Mouse (Mus musculus): Measurements from ENCODE around the gene Vav2. TPM values are rescaled to one million over a fixed set of nuclear protein-coding genes. Genes with fewer than 3 reads are reported as not detected.

Vav2 gene
- polyA plus RNA-seq, 1 experiment from 2014 or later: 15.0 TPM

- peaks cover 26% of the 10 kb centered on the region for H3K4me1 ChIP-seq (ENCODE audit: control insufficient read depth, insufficient read depth, low read length)
These were observed 42.6 kb upstream of the Vav2 start for GRCm38 (mm10) chr2:27469292-27469990.

DNA sequence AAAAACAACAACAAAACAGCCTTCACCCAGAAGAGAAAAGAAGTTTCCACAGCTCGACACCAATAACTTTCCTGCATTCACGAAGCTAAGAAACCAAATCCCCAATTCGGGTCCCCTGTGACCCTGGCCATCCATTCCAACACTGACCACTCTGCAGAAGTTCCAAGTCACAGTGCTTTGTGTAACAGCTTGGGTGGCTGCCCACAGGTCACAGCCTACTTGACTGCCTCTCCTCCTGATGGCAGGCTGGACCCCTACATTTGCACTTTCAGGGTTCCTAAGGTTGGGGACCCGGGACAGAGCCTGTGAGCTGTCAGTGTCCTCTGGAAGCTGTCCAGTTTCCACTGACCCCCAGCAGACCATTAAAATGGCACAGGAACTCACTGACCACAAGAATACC lies 36.1 kb upstream of the Vav2 start:
- Histone ChIP-seq H3K27me3 (ENCODE audit: control insufficient read depth, insufficient read depth, low read length) (no peaks in the 10 kb centered on the region), H3K4me1 (ENCODE audit: control insufficient read depth, insufficient read depth, low read length) (no peaks in the 10 kb centered on the region), H3K36me3 (ENCODE audit: control insufficient read depth, insufficient read depth, low read length) (peaks cover 44% of the 10 kb centered on the region), H3K27ac (ENCODE audit: low read depth, low read length) (no peak overlapping the region), H3K9ac (ENCODE audit: low read length) (no peak overlapping the region), H3K4me2 (no peak overlapping the region), H3K9me3 (ENCODE audit: control insufficient read depth, low read length) (no peaks in the 10 kb centered on the region), H3K4me3 (ENCODE audit: low read depth, low read length) (no peak overlapping the region)
- WGBS: 93% methylated on average over 4 of the region's 4 CpGs
- ATAC-seq (ENCODE audit: low FRiP score) (no peak), DNase-seq (ENCODE audit: low spot score, missing footprints) (peak; percentile 28)

More at GRCm38 (mm10) chr2:27469292-27469990, 42.6 kb upstream of the Vav2 start:
- ATAC-seq (ENCODE audit: low FRiP score) (no peak), DNase-seq (ENCODE audit: low spot score, missing footprints) (no peak)
- 76% methylated on average over 4 of the region's 4 CpGs for WGBS
- Histone ChIP-seq H3K27me3 (ENCODE audit: control insufficient read depth, insufficient read depth, low read length) (no peaks in the 10 kb centered on the region), H3K4me2 (no peak overlapping the region), H3K36me3 (ENCODE audit: control insufficient read depth, insufficient read depth, low read length) (0 out of 2 replicates have a peak, but pooled peaks cover 2% of the 10 kb centered on the region), H3K9me3 (ENCODE audit: control insufficient read depth, low read length) (no peaks in the 10 kb centered on the region), H3K9ac (ENCODE audit: low read length) (no peak overlapping the region), H3K4me3 (ENCODE audit: low read depth, low read length) (no peak overlapping the region), H3K27ac (ENCODE audit: low read depth, low read length) (no peak overlapping the region)

DNA sequence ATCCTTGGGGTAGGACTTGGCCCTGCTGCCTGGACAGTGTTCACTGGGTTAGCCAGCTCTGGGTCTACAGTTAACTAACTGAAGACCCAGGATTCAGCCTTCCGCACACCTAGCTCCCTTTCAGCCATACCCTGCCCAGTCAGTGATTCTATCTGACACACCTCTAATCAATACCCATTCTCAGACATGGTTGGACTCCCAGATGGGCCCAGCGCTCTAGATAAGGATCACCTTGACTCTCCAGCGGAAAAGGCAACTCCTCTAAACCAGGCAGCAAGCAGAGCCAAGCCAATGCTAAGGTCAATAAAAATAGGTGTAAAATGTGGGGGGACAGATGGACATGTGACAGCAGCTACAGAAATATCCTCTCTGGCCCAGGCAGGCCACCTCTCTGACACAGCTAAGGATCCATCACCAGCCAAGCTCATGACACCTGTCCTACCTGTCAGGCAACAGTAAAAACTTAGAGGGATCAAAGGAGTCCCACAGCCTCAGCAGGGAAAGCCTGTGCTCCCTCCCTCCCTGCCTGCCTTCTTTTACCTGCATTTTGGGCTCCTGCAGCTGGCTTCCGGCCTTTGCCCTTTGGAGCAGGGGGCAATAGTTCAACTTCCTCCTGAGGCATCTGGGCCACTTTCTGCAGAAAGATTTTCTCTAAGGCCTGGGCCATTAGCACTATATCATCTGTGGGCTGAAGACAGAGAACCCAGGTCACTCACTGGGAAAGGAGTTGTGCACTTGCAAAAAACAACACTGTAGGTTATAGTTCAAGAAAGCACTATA lies 35.2 kb upstream of the Vav2 start:
- Histone ChIP-seq H3K4me2 (no peak overlapping the region), H3K9me3 (ENCODE audit: control insufficient read depth, low read length) (no peaks in the 10 kb centered on the region), H3K4me1 (ENCODE audit: control insufficient read depth, insufficient read depth, low read length) (no peaks in the 10 kb centered on the region), H3K9ac (ENCODE audit: low read length) (no peak overlapping the region), H3K4me3 (ENCODE audit: low read depth, low read length) (no peak overlapping the region), H3K27me3 (ENCODE audit: control insufficient read depth, insufficient read depth, low read length) (no peaks in the 10 kb centered on the region), H3K36me3 (ENCODE audit: control insufficient read depth, insufficient read depth, low read length) (peaks cover 51% of the 10 kb centered on the region), H3K27ac (ENCODE audit: low read depth, low read length) (no peak overlapping the region)
- 96% methylated on average over 4 of the region's 4 CpGs for WGBS
- DNase-seq (ENCODE audit: low spot score, missing footprints): no peak
- ATAC-seq (ENCODE audit: low FRiP score): no peak

GRCm38 (mm10) chr2:27460651-27461050 lies 33.8 kb upstream of the Vav2 start:
- DNase-seq (ENCODE audit: low spot score, missing footprints): no peak
- Histone ChIP-seq H3K4me2 (no peak overlapping the region), H3K27me3 (ENCODE audit: control insufficient read depth, insufficient read depth, low read length) (no peaks in the 10 kb centered on the region), H3K4me3 (ENCODE audit: low read depth, low read length) (no peak overlapping the region), H3K4me1 (ENCODE audit: control insufficient read depth, insufficient read depth, low read length) (no peaks in the 10 kb centered on the region), H3K9me3 (ENCODE audit: control insufficient read depth, low read length) (no peaks in the 10 kb centered on the region), H3K27ac (ENCODE audit: low read depth, low read length) (no peak overlapping the region), H3K36me3 (ENCODE audit: control insufficient read depth, insufficient read depth, low read length) (peaks cover 59% of the 10 kb centered on the region), H3K9ac (ENCODE audit: low read length) (no peak overlapping the region)
- ATAC-seq (ENCODE audit: low FRiP score): no peak
- 74% methylated on average over 9 of the region's 9 CpGs for WGBS

DNA sequence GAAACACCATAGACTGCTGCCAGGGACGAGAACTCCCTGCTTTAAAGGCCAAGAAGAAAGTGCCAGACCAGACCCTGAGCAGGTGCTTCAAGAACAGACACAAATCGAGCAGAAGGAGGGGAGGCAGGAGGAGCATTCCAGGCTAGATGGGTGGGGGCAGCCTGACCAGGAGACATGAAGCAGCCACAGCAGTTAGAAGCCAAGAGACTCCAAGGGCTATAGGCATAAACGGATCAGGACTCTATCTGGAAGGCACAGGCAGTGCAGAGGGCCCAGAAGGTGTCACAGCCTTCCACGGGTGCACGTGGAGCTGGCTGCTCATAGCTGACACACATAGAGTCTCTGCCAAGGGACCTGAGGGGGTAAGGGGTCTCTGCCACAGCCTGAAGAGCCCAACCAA lies 33.3 kb upstream of the Vav2 start:
- H3K4me3 ChIP-seq (ENCODE audit: low read depth, low read length): no peak overlapping the region
- no peak overlapping the region for H3K27ac ChIP-seq (ENCODE audit: low read depth, low read length)
- no peak overlapping the region for H3K4me2 ChIP-seq
- H3K4me1 ChIP-seq (ENCODE audit: control insufficient read depth, insufficient read depth, low read length): no peaks in the 10 kb centered on the region
- DNase-seq (ENCODE audit: low spot score, missing footprints): peak; percentile 66
- H3K9me3 ChIP-seq (ENCODE audit: control insufficient read depth, low read length): no peaks in the 10 kb centered on the region
- ATAC-seq (ENCODE audit: low FRiP score): no peak
- no peak overlapping the region for H3K9ac ChIP-seq (ENCODE audit: low read length)
- 88% methylated on average over 5 of the region's 5 CpGs for WGBS
- H3K27me3 ChIP-seq (ENCODE audit: control insufficient read depth, insufficient read depth, low read length): no peaks in the 10 kb centered on the region
- peaks cover 64% of the 10 kb centered on the region for H3K36me3 ChIP-seq (ENCODE audit: control insufficient read depth, insufficient read depth, low read length)

DNA sequence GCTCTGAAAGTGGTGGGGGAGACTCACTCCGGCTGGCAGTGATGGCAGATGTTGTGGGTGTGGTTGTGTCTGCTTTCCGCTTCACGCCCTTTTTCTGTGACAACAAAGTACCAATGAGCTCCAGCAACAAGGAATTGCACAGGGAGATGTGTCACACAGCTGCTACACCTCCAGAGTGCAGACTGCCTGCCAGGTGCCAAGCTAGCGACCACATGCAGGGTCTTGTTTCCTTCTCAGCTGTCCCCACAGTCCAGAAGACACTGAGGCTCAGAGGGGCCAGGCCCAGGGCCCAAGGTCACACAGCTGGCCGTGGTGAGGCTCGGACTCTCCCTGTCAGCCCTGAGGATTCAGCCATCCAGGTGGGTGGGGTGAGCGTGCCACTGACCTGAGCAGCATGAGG lies 32.9 kb upstream of the Vav2 start:
- H3K27ac ChIP-seq (ENCODE audit: low read depth, low read length): no peak overlapping the region
- H3K9ac ChIP-seq (ENCODE audit: low read length): no peak overlapping the region
- H3K9me3 ChIP-seq (ENCODE audit: control insufficient read depth, low read length): no peaks in the 10 kb centered on the region
- no peak for DNase-seq (ENCODE audit: low spot score, missing footprints)
- H3K4me1 ChIP-seq (ENCODE audit: control insufficient read depth, insufficient read depth, low read length): no peaks in the 10 kb centered on the region
- peaks cover 64% of the 10 kb centered on the region for H3K36me3 ChIP-seq (ENCODE audit: control insufficient read depth, insufficient read depth, low read length)
- no peak overlapping the region for H3K4me2 ChIP-seq
- no peaks in the 10 kb centered on the region for H3K27me3 ChIP-seq (ENCODE audit: control insufficient read depth, insufficient read depth, low read length)
- H3K4me3 ChIP-seq (ENCODE audit: low read depth, low read length): no peak overlapping the region
- no peak for ATAC-seq (ENCODE audit: low FRiP score)
- 93% methylated on average over 7 of the region's 7 CpGs for WGBS

- 95% methylated on average over 14 of the region's 14 CpGs for WGBS
- H3K9ac ChIP-seq (ENCODE audit: low read length): no peak overlapping the region
- H3K4me1 ChIP-seq (ENCODE audit: control insufficient read depth, insufficient read depth, low read length): no peaks in the 10 kb centered on the region
- H3K9me3 ChIP-seq (ENCODE audit: control insufficient read depth, low read length): no peaks in the 10 kb centered on the region
- H3K4me3 ChIP-seq (ENCODE audit: low read depth, low read length): no peak overlapping the region
- H3K27me3 ChIP-seq (ENCODE audit: control insufficient read depth, insufficient read depth, low read length): no peaks in the 10 kb centered on the region
- H3K27ac ChIP-seq (ENCODE audit: low read depth, low read length): no peak overlapping the region
- DNase-seq (ENCODE audit: low spot score, missing footprints) (no peak), ATAC-seq (ENCODE audit: low FRiP score) (no peak)
- H3K36me3 ChIP-seq (ENCODE audit: control insufficient read depth, insufficient read depth, low read length): peaks cover 56% of the 10 kb centered on the region
- no peak overlapping the region for H3K4me2 ChIP-seq
These were observed 23.4 kb upstream of the Vav2 start for GRCm38 (mm10) chr2:27450226-27450625.

DNA sequence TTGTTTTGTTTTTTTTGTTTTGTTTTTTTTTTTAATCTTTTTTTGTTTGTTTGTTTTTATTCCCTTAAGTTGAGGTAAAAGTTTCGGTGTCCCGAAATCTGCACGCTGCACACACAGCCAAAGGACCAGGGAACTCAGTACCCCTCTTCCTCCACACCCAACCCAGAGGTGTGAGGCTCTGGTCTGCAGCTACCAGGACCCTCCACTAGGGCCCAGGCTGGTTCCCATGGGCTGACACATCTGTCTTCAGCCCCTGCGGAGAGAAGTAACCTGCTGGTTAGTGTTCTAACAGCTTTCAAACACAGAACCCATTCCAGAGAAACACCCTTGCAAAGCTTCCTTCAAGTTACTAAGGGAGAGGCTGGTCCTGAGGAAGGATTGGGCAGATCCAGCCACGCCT lies 20.9 kb upstream of the Vav2 start:
- ATAC-seq (ENCODE audit: low FRiP score) (no peak), DNase-seq (ENCODE audit: low spot score, missing footprints) (peak; percentile 87)
- Histone ChIP-seq H3K4me3 (ENCODE audit: low read depth, low read length) (no peak overlapping the region), H3K36me3 (ENCODE audit: control insufficient read depth, insufficient read depth, low read length) (peaks cover 40% of the 10 kb centered on the region), H3K4me2 (no peak overlapping the region), H3K27ac (ENCODE audit: low read depth, low read length) (no peak overlapping the region), H3K9ac (ENCODE audit: low read length) (no peak overlapping the region), H3K9me3 (ENCODE audit: control insufficient read depth, low read length) (no peaks in the 10 kb centered on the region), H3K27me3 (ENCODE audit: control insufficient read depth, insufficient read depth, low read length) (no peaks in the 10 kb centered on the region), H3K4me1 (ENCODE audit: control insufficient read depth, insufficient read depth, low read length) (peaks cover 5% of the 10 kb centered on the region)
- WGBS: 87% methylated on average over 5 of the region's 5 CpGs

- Histone ChIP-seq H3K36me3 (ENCODE audit: control insufficient read depth, insufficient read depth, low read length) (peaks cover 34% of the 10 kb centered on the region), H3K9me3 (ENCODE audit: control insufficient read depth, low read length) (no peaks in the 10 kb centered on the region), H3K27ac (ENCODE audit: low read depth, low read length) (no peak overlapping the region), H3K4me3 (ENCODE audit: low read depth, low read length) (no peak overlapping the region), H3K9ac (ENCODE audit: low read length) (no peak overlapping the region), H3K27me3 (ENCODE audit: control insufficient read depth, insufficient read depth, low read length) (no peaks in the 10 kb centered on the region), H3K4me1 (ENCODE audit: control insufficient read depth, insufficient read depth, low read length) (peaks cover 8% of the 10 kb centered on the region), H3K4me2 (no peak overlapping the region)
- no peak for ATAC-seq (ENCODE audit: low FRiP score)
- WGBS: 96% methylated on average over 8 of the region's 8 CpGs
- no peak for DNase-seq (ENCODE audit: low spot score, missing footprints)
These were observed 20.0 kb upstream of the Vav2 start for GRCm38 (mm10) chr2:27446812-27447211.

Data from midbrain, embryonic 11.5 days (tissue).